Mouse (Mus musculus) limb, embryonic 14.5 days (tissue): ENCODE data around the gene Pdia2. TPM values are rescaled to one million over a fixed set of nuclear protein-coding genes. Genes with fewer than 3 reads are reported as not detected.

Source experiments
- ATAC-seq: fragments of 200-750 bp; cut with Nextera tagmentation; 2 replicates; pipeline ENCODE4 v1.8.0; 2017; ENCODE audit warnings: low read depth, moderate number of reproducible peaks, moderate TSS enrichment; ENCODE audit not compliant: low FRiP score
- DNase-seq: peaks from one replicate; pipeline ENCODE4 v3.0.0-alpha.2; 2015; ENCODE audit warnings: low spot score
- H3K27ac ChIP-seq: fragments of 300-500 bp; sonication (generic); replicated peaks from 2 replicates; pipeline ENCODE4 v1.5.1; 2014; ENCODE audit warnings: low read depth, mild to moderate bottlenecking, low read length, moderate library complexity, mixed read lengths
- H3K27me3 ChIP-seq: fragments of 300-500 bp; sonication (generic); 2 replicates; pipeline ENCODE4 v1.6.1; 2014; ENCODE audit warnings: low read length, mixed read lengths; ENCODE audit not compliant: control insufficient read depth, insufficient read depth
- H3K36me3 ChIP-seq: fragments of 300-500 bp; sonication (generic); 2 replicates; pipeline ENCODE4 v1.6.1; 2014; ENCODE audit warnings: mild to moderate bottlenecking, low read length, moderate library complexity, mixed read lengths; ENCODE audit not compliant: control insufficient read depth, insufficient read depth
- H3K4me1 ChIP-seq: fragments of 300-500 bp; sonication (generic); 2 replicates; pipeline ENCODE4 v1.6.1; 2014; ENCODE audit warnings: antibody characterized with exemption, low read length, mixed read lengths; ENCODE audit not compliant: control insufficient read depth, insufficient read depth
- H3K4me2 ChIP-seq: fragments of 300-500 bp; sonication (generic); replicated peaks from 2 replicates; pipeline ENCODE4 v1.6.1; 2014; ENCODE audit warnings: low read depth, mild to moderate bottlenecking, low read length, moderate library complexity; ENCODE audit not compliant: severe bottlenecking
- H3K4me3 ChIP-seq: fragments of 300-500 bp; sonication (generic); replicated peaks from 2 replicates; pipeline ENCODE4 v1.5.1; 2014; ENCODE audit warnings: low read length
- H3K9ac ChIP-seq: fragments of 300-500 bp; sonication (generic); 2 replicates; pipeline ENCODE4 v1.6.1; 2014; ENCODE audit warnings: mild to moderate bottlenecking, low read depth, low read length, moderate library complexity; ENCODE audit not compliant: severe bottlenecking
- H3K9me3 ChIP-seq: fragments of 300-500 bp; sonication (generic); 2 replicates; pipeline ENCODE4 v1.6.1; 2016; ENCODE audit warnings: low read length; ENCODE audit not compliant: control insufficient read depth
- POLR2A ChIP-seq: fragments of 200-500 bp; IDR thresholded peaks from 2 replicates; pipeline ENCODE4 v1.8.0; 2012; ENCODE audit warnings: inconsistent platforms, mild to moderate bottlenecking, moderate library complexity, borderline replicate concordance; ENCODE audit not compliant: insufficient read depth, insufficient read length; ENCODE audit errors: extremely low read depth
- WGBS: fragments of 180-500 bp; shearing (Covaris S2); extraction: QIAGEN DNeasy Blood & Tissue Kit; methylation state at CpG from one replicate; pipeline ENCODE4 v1.1.7; 2014; 5-methylcytosine and 5-hydroxymethylcytosine counted together
- polyA plus RNA-seq, 2 experiments: library from polyadenylated mRNA; depleted of rRNA in 1 of 2; stranded (reverse) in 1 of 2; unstranded in 1 of 2; fragments of >200 nt; fragmentation: Nextera tagmentation in 1 of 2; extraction: Ambion mirVana in 1 of 2; gene quantifications; 2 replicates each; pipeline versions ENCODE4 v1.2.1 to v1.2.3; 2012 to 2014

The Pdia2 gene
- polyA plus RNA-seq (2012; rRNA removed), result 0.33 and 0.51 TPM in 2 replicates
- polyA plus RNA-seq (2014; fragmentation: Nextera tagmentation; extraction: Ambion mirVana), result 0.34 TPM in 1 of 2 replicates, not detected in the other

- Histone ChIP-seq H3K4me1 (peaks cover 9% of the 10 kb centered on the region), H3K4me2 (no peak within 1 kb of the TSS)
- ATAC-seq, result no peak
Measured at GRCm38 (mm10) chr17:26198892-26199291, at the start of gene Pdia2. Gene Pdia2, minus strand, starts transcription at chr17:26199087.

GRCm38 (mm10) chr17:26244101-26244841, 45.4 kb upstream of the Pdia2 start, which contains the start of gene Fam234a:
Gene Fam234a, minus strand, starts transcription at chr17:26244242.
- H3K9ac ChIP-seq, result peak within 1 kb of the TSS; percentile 58
- no peaks in the 10 kb centered on the region for H3K27me3 ChIP-seq
- peaks cover 3% of the 10 kb centered on the region; the same call in 1 of the 2 replicates for H3K4me1 ChIP-seq
- H3K36me3 ChIP-seq, result no peaks in the 10 kb centered on the region
- H3K4me2 ChIP-seq, result peak within 1 kb of the TSS; percentile 56
- DNase-seq (peak; percentile 97), ATAC-seq (peak; percentile 97)
- peak within 1 kb of the TSS; percentile 85 for H3K27ac ChIP-seq
- H3K9me3 ChIP-seq, result no peaks in the 10 kb centered on the region
- H3K4me3 ChIP-seq, result peak within 1 kb of the TSS; percentile 62
- TF ChIP-seq POLR2A, result no peak
- 15% methylated on average over 22 of the region's 33 CpGs for WGBS

More at GRCm38 (mm10) chr17:26198892-26199291, at the start of gene Pdia2:
- TF ChIP-seq POLR2A, result no peak
- 72% methylated on average over 4 of the region's 4 CpGs for WGBS
- H3K9ac ChIP-seq, result no peak within 1 kb of the TSS
- no peaks in the 10 kb centered on the region for H3K9me3 ChIP-seq
- peaks cover 35% of the 10 kb centered on the region for H3K27me3 ChIP-seq
- H3K27ac ChIP-seq, result no peak within 1 kb of the TSS
- H3K36me3 ChIP-seq, result peaks cover 39% of the 10 kb centered on the region
- H3K4me3 ChIP-seq, result no peak within 1 kb of the TSS
- no peak for DNase-seq

- H3K27ac ChIP-seq, result peak overlapping the region; percentile 40
- H3K9ac ChIP-seq, result peak overlapping the region; percentile 58
- H3K36me3 ChIP-seq, result no peaks in the 10 kb centered on the region
- peaks cover 3% of the 10 kb centered on the region; the same call in 1 of the 2 replicates for H3K4me1 ChIP-seq
- no peaks in the 10 kb centered on the region for H3K27me3 ChIP-seq
- 0 out of 2 replicates have a peak, but pooled peaks have one; percentile 47 for TF ChIP-seq POLR2A
- peak; percentile 58 for DNase-seq
- peak; percentile 5 for ATAC-seq
- peak overlapping the region; percentile 62 for H3K4me3 ChIP-seq
- 1% methylated on average over 25 of the region's 32 CpGs for WGBS
- peak overlapping the region; percentile 56 for H3K4me2 ChIP-seq
- no peaks in the 10 kb centered on the region for H3K9me3 ChIP-seq
Measured at GRCm38 (mm10) chr17:26243471-26244100, 44.7 kb upstream of the Pdia2 start.

GRCm38 (mm10) chr17:26240990-26241389, 42.1 kb upstream of the Pdia2 start:
- Histone ChIP-seq H3K9me3 (no peaks in the 10 kb centered on the region), H3K36me3 (no peaks in the 10 kb centered on the region), H3K4me1 (peaks cover 5% of the 10 kb centered on the region; the same call in 1 of the 2 replicates), H3K9ac (no peak overlapping the region), H3K4me2 (no peak overlapping the region), H3K27ac (no peak overlapping the region), H3K27me3 (no peaks in the 10 kb centered on the region), H3K4me3 (no peak overlapping the region)
- DNase-seq, result no peak
- no peak for TF ChIP-seq POLR2A
- ATAC-seq, result no peak
- WGBS, result 82% methylated on average over 6 of the region's 6 CpGs

- no peaks in the 10 kb centered on the region for H3K36me3 ChIP-seq
- H3K4me2 ChIP-seq, result no peak overlapping the region
- H3K9ac ChIP-seq, result no peak overlapping the region
- DNase-seq (no peak), ATAC-seq (no peak)
- no peak overlapping the region for H3K4me3 ChIP-seq
- 86% methylated on average over 6 of the region's 6 CpGs for WGBS
- H3K27me3 ChIP-seq, result no peaks in the 10 kb centered on the region
- no peak overlapping the region for H3K27ac ChIP-seq
- peaks cover 9% of the 10 kb centered on the region for H3K4me1 ChIP-seq
- TF ChIP-seq POLR2A, result no peak
- H3K9me3 ChIP-seq, result no peaks in the 10 kb centered on the region
Measured at GRCm38 (mm10) chr17:26240120-26240790, 41.4 kb upstream of the Pdia2 start.
